Mouse (Mus musculus) MEL (cell line): ENCODE results near the gene Fam107b. TPM values are rescaled to one million over a fixed set of nuclear protein-coding genes. Genes with fewer than 3 reads are reported as not detected.

Experiments
- DNase-seq: peaks from one replicate; pipeline ENCODE4 v3.0.0; 2011; ENCODE audit warnings: low read depth, low spot score
- H3K27ac ChIP-seq: 2 replicates; pipeline ENCODE4 v1.5.1; 2012; ENCODE audit warnings: low read depth, mild to moderate bottlenecking, control low read depth, low read length, moderate library complexity; ENCODE audit not compliant: control insufficient read depth
- H3K27me3 ChIP-seq, 2 experiments: fragments of 150-350 bp in 1 of 2; sonication (generic) in 1 of 2; 2 replicates each; pipeline ENCODE4 v1.6.1; 2012; ENCODE audit warnings: low read length in 2 of 2, mild to moderate bottlenecking in 2 of 2, improper control_type of control experiment in 1 of 2, moderate library complexity in 1 of 2; ENCODE audit not compliant: insufficient read depth in 2 of 2, control insufficient read depth in 1 of 2
- H3K36me3 ChIP-seq, 2 experiments: 2 replicates each; pipeline ENCODE4 v1.6.1; 2012 to 2014; ENCODE audit warnings: low read length in 2 of 2, improper control_type of control experiment in 1 of 2, inconsistent platforms in 1 of 2, mild to moderate bottlenecking in 1 of 2; ENCODE audit not compliant: insufficient read depth in 2 of 2, control insufficient read depth in 1 of 2
- H3K4me1 ChIP-seq, 2 experiments: fragments of 150-350 bp in 1 of 2; sonication (generic) in 1 of 2; 2 replicates each; pipeline ENCODE4 v1.6.1; 2012; ENCODE audit warnings: low read length in 2 of 2, improper control_type of control experiment in 1 of 2, mild to moderate bottlenecking in 1 of 2; ENCODE audit not compliant: insufficient read depth in 2 of 2, control insufficient read depth in 1 of 2
- H3K4me3 ChIP-seq, 2 experiments: fragments of 150-350 bp in 1 of 2; sonication (generic) in 1 of 2; 2 replicates each; pipeline ENCODE4 v1.5.1; 2012; ENCODE audit warnings: low read depth in 2 of 2, low read length in 2 of 2, mild to moderate bottlenecking in 2 of 2, moderate library complexity in 2 of 2, control low read depth in 1 of 2, improper control_type of control experiment in 1 of 2; ENCODE audit not compliant: control insufficient read depth in 1 of 2, insufficient read depth in 1 of 2
- H3K79me2 ChIP-seq: 2 replicates; pipeline ENCODE4 v1.6.1; 2012; ENCODE audit warnings: mild to moderate bottlenecking, low read length, moderate library complexity; ENCODE audit not compliant: control insufficient read depth, poor library complexity, insufficient read depth
- H3K9ac ChIP-seq: 2 replicates; pipeline ENCODE4 v1.6.1; 2012; ENCODE audit warnings: low read depth, mild to moderate bottlenecking, control low read depth, low read length, moderate library complexity; ENCODE audit not compliant: control insufficient read depth, poor library complexity, severe bottlenecking
- H3K9me3 ChIP-seq: fragments of 150-350 bp; sonication (generic); replicated peaks from 2 replicates; pipeline ENCODE4 v1.6.1; 2012; ENCODE audit warnings: mild to moderate bottlenecking, low read length, improper control_type of control experiment, moderate library complexity; ENCODE audit not compliant: insufficient read depth
- GABPA ChIP-seq: IDR thresholded peaks from 2 replicates; pipeline ENCODE4 v1.6.1; 2012; ENCODE audit warnings: low read depth, mild to moderate bottlenecking, inconsistent platforms, low read length, improper control_type of control experiment, moderate library complexity
- GATA1 ChIP-seq: IDR thresholded peaks from 2 replicates; pipeline ENCODE4 v1.6.1; 2011; ENCODE audit warnings: low read depth, low read length, improper control_type of control experiment
- POLR2AphosphoS5 ChIP-seq: IDR thresholded peaks from 2 replicates; pipeline ENCODE4 v1.6.1; 2012; ENCODE audit warnings: low read depth, borderline replicate concordance, mild to moderate bottlenecking, inconsistent platforms, low read length, moderate library complexity, mixed read lengths
- SMC3 ChIP-seq: IDR thresholded peaks from 2 replicates; pipeline ENCODE4 v1.6.1; 2011; ENCODE audit warnings: low read depth, low read length, improper control_type of control experiment
- USF2 ChIP-seq, 2 experiments: IDR thresholded peaks; 2 replicates each; pipeline ENCODE4 v1.6.1; 2011 to 2012; ENCODE audit warnings: improper control_type of control experiment in 2 of 2, low read length in 2 of 2, borderline replicate concordance in 1 of 2, inconsistent platforms in 1 of 2, low read depth in 1 of 2, mild to moderate bottlenecking in 1 of 2; ENCODE audit not compliant: insufficient read depth in 1 of 2
- ZKSCAN1 ChIP-seq: IDR thresholded peaks from 2 replicates; pipeline ENCODE4 v1.6.1; 2012; ENCODE audit warnings: low read depth, mild to moderate bottlenecking, inconsistent platforms, low read length, improper control_type of control experiment, moderate library complexity
- polyA plus RNA-seq, 2 experiments: library from polyadenylated mRNA; stranded (reverse) in 1 of 2; unstranded in 1 of 2; fragments of >175 nt in 1 of 2; fragments of >200 nt in 1 of 2; gene quantifications; 2 replicates each; pipeline versions ENCODE4 v1.2.1 to v1.2.4; 2012; ENCODE audit warnings: low replicate concordance in 2 of 2, low read depth in 1 of 2; ENCODE audit not compliant: insufficient read length in 2 of 2, insufficient read depth in 1 of 2, missing spikeins in 1 of 2
- total RNA-seq: library from RNA; depleted of rRNA; stranded (reverse); fragments of 300-350 nt; gene quantifications from 2 replicates; pipeline ENCODE4 v1.2.3, GENCODE M21; 2012

Gene Fam107b
- total and polyA plus RNA-seq, 3 experiments = 10.0 to 15.5 TPM; not detected in 1

- Histone ChIP-seq H3K36me3 (peaks cover 0 to 2% of the 10 kb centered on the region in 2 experiments; a peak in 2 of 4 replicates), H3K4me1 (peaks cover 0 to 5% of the 10 kb centered on the region in 2 experiments; a peak in 3 of 4 replicates), H3K27ac (no peak overlapping the region), H3K4me3 (no peak overlapping the region), H3K79me2 (no peaks in the 10 kb centered on the region), H3K9me3 (no peaks in the 10 kb centered on the region), H3K9ac (no peak overlapping the region), H3K27me3 (no peaks in the 10 kb centered on the region; a peak in 1 of 4 replicates)
- no peak for DNase-seq
- no peak for TF ChIP-seq USF2 (IDR thresholded peaks at IDR 0.05; ENCODE audit: borderline replicate concordance in 1 of 2, insufficient read depth in 1 of 2, low read depth in 1 of 2, low read length in 2 of 2)
These were observed 53.1 kb downstream of the Fam107b start for GRCm38 (mm10) chr2:3623207-3623980.

GRCm38 (mm10) chr2:3623981-3624584, 53.8 kb downstream of the Fam107b start:
- Histone ChIP-seq H3K9me3 (no peaks in the 10 kb centered on the region), H3K27ac (no peak overlapping the region), H3K9ac (no peak overlapping the region), H3K4me3 (no peak overlapping the region), H3K79me2 (no peaks in the 10 kb centered on the region), H3K36me3 (peaks cover 0 to 2% of the 10 kb centered on the region in 2 experiments; a peak in 2 of 4 replicates), H3K27me3 (no peaks in the 10 kb centered on the region; a peak in 1 of 4 replicates), H3K4me1 (peaks cover 0 to 5% of the 10 kb centered on the region in 2 experiments; a peak in 3 of 4 replicates)
- no peak for DNase-seq
- TF ChIP-seq ZKSCAN1 = no peak
- no peak for TF ChIP-seq POLR2AphosphoS5
- TF ChIP-seq GABPA = no peak
- TF ChIP-seq GATA1 = no peak

- Histone ChIP-seq H3K27me3 (no peaks in the 10 kb centered on the region), H3K79me2 (no peaks in the 10 kb centered on the region), H3K4me1 (no peaks in the 10 kb centered on the region), H3K9me3 (no peaks in the 10 kb centered on the region), H3K36me3 (no peaks in the 10 kb centered on the region), H3K9ac (no peak overlapping the region), H3K27ac (no peak overlapping the region), H3K4me3 (no peak overlapping the region)
- no peak for TF ChIP-seq ZKSCAN1
- no peak for TF ChIP-seq SMC3
- DNase-seq = no peak
These were observed 58.8 kb downstream of the Fam107b start for GRCm38 (mm10) chr2:3629096-3629495.
